Mouse (Mus musculus): Measurements from ENCODE around the gene Nubpl.

- TF ChIP-seq CTCF (IDR thresholded peaks at IDR 0.05; ENCODE audit: control insufficient read depth, insufficient read depth, insufficient read length) (no peak), FOSL1 (IDR thresholded peaks at IDR 0.05; ENCODE audit: insufficient read depth, low read length, poor library complexity, severe bottlenecking) (no peak), CEBPB (IDR thresholded peaks at IDR 0.05; ENCODE audit: low read depth) (no peak), USF1 (IDR thresholded peaks at IDR 0.05; ENCODE audit: low read depth) (no peak), MYOG (IDR thresholded peaks at IDR 0.05; ENCODE audit: control insufficient read depth, extremely low read depth, insufficient read length) (no peak), MAX (IDR thresholded peaks at IDR 0.05) (no peak)
Measured at GRCm38 (mm10) chr12:52254089-52254488, 156.6 kb downstream of the Nubpl start.

Data from C2C12 (cell line).